9 mouse cellular contexts compared by ENCODE assay signal in the genomic region with DNA sequence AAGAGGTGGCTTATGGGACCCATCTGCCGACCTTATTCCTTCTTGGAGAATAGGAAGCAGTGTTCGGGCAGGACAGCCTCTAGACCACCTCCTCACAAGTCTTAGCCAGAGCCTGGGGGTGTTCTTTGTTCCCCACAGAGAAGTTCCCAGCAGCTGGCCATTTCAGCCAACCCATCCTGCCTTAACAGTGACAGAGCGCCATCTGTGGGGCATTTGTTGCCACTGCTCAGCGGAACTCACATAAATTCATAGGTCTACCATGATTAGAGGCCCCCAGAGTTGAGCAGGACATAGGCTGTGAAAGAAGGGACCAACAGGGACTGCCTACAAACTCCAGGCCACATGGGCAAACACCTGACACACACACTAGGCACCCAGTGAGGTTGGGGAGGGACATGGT. TPM values are rescaled to one million over a fixed set of nuclear protein-coding genes. Genes with fewer than 3 reads are reported as not detected.
DNase-seq lines count a peak whose midpoint lies in the region; ATAC-seq and TF ChIP-seq lines count a peak whose summit lies in the region.
"Had no signal": no experiment of that assay in that cellular context is flagged by ENCODE, and none has a peak within 500 bp of the region (broad histone marks: within the 10 kb centered on the region; RNA-seq: fewer than 3 reads in every experiment).

No protein-coding gene starts in this region.

- no peak overlapping the region for H3K4me2 ChIP-seq in kidney, embryonic 15.5 days

- peak; percentile 55 for TF ChIP-seq CTCF in kidney, adult 2 months (conservative IDR thresholded peaks at IDR 0.05; ENCODE audit: insufficient read depth, insufficient read length, low read depth, low read length)
- TF ChIP-seq CTCF in testis, adult 2 months (IDR thresholded peaks at IDR 0.05; ENCODE audit: control insufficient read depth, insufficient read depth, insufficient replicate concordance, low read depth, low read length): peak; percentile 43; the same call in 1 of the 2 replicates
- TF ChIP-seq CTCF in bone marrow macrophage, adult 2 months (IDR thresholded peaks at IDR 0.05; ENCODE audit: low read depth, low read length): 0 out of 2 replicates have a peak, but pooled peaks have one; percentile 22

- H3K36me3 ChIP-seq in kidney, adult 2 months (ENCODE audit: control insufficient read depth, insufficient read depth, low read length): no peaks in the 10 kb centered on the region
- no peaks in the 10 kb centered on the region for H3K36me3 ChIP-seq in kidney, embryonic 15.5 days
- no peaks in the 10 kb centered on the region for H3K36me3 ChIP-seq in testis, adult 2 months (ENCODE audit: control insufficient read depth, insufficient read depth, low read length)

- TF ChIP-seq POLR2A in kidney, adult 2 months (IDR thresholded peaks at IDR 0.05; ENCODE audit: low read depth, low read length): no peak
- TF ChIP-seq POLR2A in testis, adult 2 months (IDR thresholded peaks at IDR 0.05; ENCODE audit: control insufficient read depth, low read depth, low read length): no peak
- TF ChIP-seq POLR2A in bone marrow macrophage, adult 2 months (IDR thresholded peaks at IDR 0.05; ENCODE audit: borderline replicate concordance, low read depth, low read length): no peak

- no peak overlapping the region for H3K9ac ChIP-seq in kidney, embryonic 15.5 days

- intact Hi-C loops in left cerebral cortex, postnatal 25 days (cut with DNase I): no loop called here

- H3K9me3 ChIP-seq in kidney, embryonic 15.5 days (replicated peaks): no peaks in the 10 kb centered on the region

- no peak for ATAC-seq in kidney, embryonic 15.5 days (replicated peaks; ENCODE audit: low FRiP score)

- H3K27me3 ChIP-seq in kidney, adult 2 months (replicated peaks; ENCODE audit: control insufficient read depth, insufficient read depth, low read length): no peaks in the 10 kb centered on the region
- H3K27me3 ChIP-seq in kidney, embryonic 15.5 days: 0 out of 2 replicates have a peak, but pooled peaks cover 7% of the 10 kb centered on the region
- no peaks in the 10 kb centered on the region for H3K27me3 ChIP-seq in testis, adult 2 months (ENCODE audit: control insufficient read depth, insufficient read depth, low read length)

- DNase-seq in kidney, adult 2 months: no peak
- no peak for DNase-seq in testis, postnatal 14 days (ENCODE audit: low spot score)
- DNase-seq in retina, postnatal 1 day: peak; percentile 52
- DNase-seq in left cerebral cortex, postnatal 25 days (ENCODE audit: low spot score in 2 of 2): no peak
- DNase-seq in thymus, adult 18-20 months: no peak

- no peak overlapping the region for H3K27ac ChIP-seq in kidney, adult 2 months (ENCODE audit: insufficient read depth, low read depth, low read length)
- no peak overlapping the region for H3K27ac ChIP-seq in kidney, embryonic 15.5 days
- no peak overlapping the region for H3K27ac ChIP-seq in testis, adult 2 months (ENCODE audit: control insufficient read depth, insufficient read depth, low read depth, low read length)
- H3K27ac ChIP-seq in bone marrow macrophage, adult 2 months (ENCODE audit: insufficient read depth, low read depth, low read length): no peak overlapping the region
- H3K27ac ChIP-seq: macrophage had no signal

- H3K4me1 ChIP-seq in kidney, adult 2 months (ENCODE audit: control insufficient read depth, insufficient read depth, low read length): no peaks in the 10 kb centered on the region
- no peaks in the 10 kb centered on the region for H3K4me1 ChIP-seq in kidney, embryonic 15.5 days
- H3K4me1 ChIP-seq in testis, adult 2 months (ENCODE audit: control insufficient read depth, insufficient read depth, low read length): no peaks in the 10 kb centered on the region
- no peaks in the 10 kb centered on the region for H3K4me1 ChIP-seq in bone marrow macrophage, adult 2 months (ENCODE audit: control insufficient read depth, insufficient read depth, low read length)

- WGBS in kidney, adult 2 months: 67% methylated on average over 4 of the region's 4 CpGs
- WGBS in kidney, embryonic 15.5 days: 54% methylated on average over 4 of the region's 4 CpGs

- H3K4me3 ChIP-seq in kidney, adult 2 months (ENCODE audit: insufficient read depth, low read depth, low read length): no peak overlapping the region
- no peak overlapping the region for H3K4me3 ChIP-seq in kidney, embryonic 15.5 days (replicated peaks)
- no peak overlapping the region for H3K4me3 ChIP-seq in testis, adult 2 months (ENCODE audit: control insufficient read depth, low read depth, low read length)
- H3K4me3 ChIP-seq in bone marrow macrophage, adult 2 months (ENCODE audit: insufficient read depth, low read length): no peak overlapping the region

RNA-seq across cellular contexts. Expression of gene Dpysl4, which starts 22.4 kb away (rescaled TPM):
- polyA plus RNA-seq in kidney, adult 2 months (2012; rRNA removed): 0.23 and 0.25 TPM in 2 replicates
- polyA plus RNA-seq in kidney, embryonic 15.5 days (2015; fragmentation: Nextera tagmentation; extraction: Ambion mirVana): 14.6 and 17.6 TPM in 2 replicates
- polyA plus RNA-seq in testis, adult 2 months (2012; rRNA removed): 13.1 and 13.6 TPM in 2 replicates
- not detected in 2 replicates for polyA plus RNA-seq in bone marrow macrophage, adult 2 months (2012; ENCODE audit: insufficient read depth, insufficient read length, missing spikeins)
- total RNA-seq in left cerebral cortex, postnatal 25 days (2021): 10 to 100 TPM; 57.7 to 62.6 TPM
- polyA plus RNA-seq: macrophage had no signal

Comparison
In these comparisons a context has a peak if more than half of its experiments do, and no peak if none do; other contexts are left out.
1. RNA of gene Dpysl4, which starts 22.4 kb away (polyA plus RNA-seq): 14.6 to 17.6 TPM in kidney, embryonic 15.5 days and 13.1 to 13.6 TPM in testis, adult 2 months; 0.23 to 0.25 TPM in kidney, adult 2 months and not detected in bone marrow macrophage, adult 2 months; every median in the first group is over 10 times any median in the second.
2. Peak in every context shown above with its lines, with median percentiles within 50 percentile points of each other: CTCF ChIP-seq.